Mouse (Mus musculus): ENCODE measurements around the gene Abr. TPM values are rescaled to one million over a fixed set of nuclear protein-coding genes. Genes with fewer than 3 reads are reported as not detected.

Gene Abr
- polyA plus RNA-seq, 1 experiment = 30.6 TPM

- Histone ChIP-seq H3K27ac (ENCODE audit: insufficient read depth, low read length) (no peak overlapping the region), H3K27me3 (ENCODE audit: control insufficient read depth, insufficient read depth, low read length, poor library complexity, severe bottlenecking) (no peaks in the 10 kb centered on the region), H3K4me3 (ENCODE audit: low read depth, low read length) (no peak overlapping the region), H3K36me3 (ENCODE audit: control insufficient read depth, insufficient read depth, low read length, poor library complexity, severe bottlenecking) (no peaks in the 10 kb centered on the region), H3K9ac (ENCODE audit: low read depth, poor library complexity, severe bottlenecking) (no peak overlapping the region), H3K9me3 (replicated peaks; ENCODE audit: control insufficient read depth, insufficient read depth, low read length, poor library complexity, severe bottlenecking) (no peaks in the 10 kb centered on the region), H3K4me1 (ENCODE audit: control insufficient read depth, insufficient read depth, low read length) (no peaks in the 10 kb centered on the region)
- no peak for TF ChIP-seq CTCF (IDR thresholded peaks at IDR 0.05; ENCODE audit: low read depth, low read length)
- TF ChIP-seq EP300 (IDR thresholded peaks at IDR 0.05; ENCODE audit: insufficient read depth, low read depth, low read length) = no peak
- no peak for TF ChIP-seq POLR2A (IDR thresholded peaks at IDR 0.05; ENCODE audit: insufficient read depth, low read length)
Observed at GRCm38 (mm10) chr11:76516951-76517350, 105.2 kb downstream of the Abr start.

GRCm38 (mm10) chr11:76515123-76515522, 107.0 kb downstream of the Abr start:
- no peaks in the 10 kb centered on the region for H3K9me3 ChIP-seq (replicated peaks; ENCODE audit: control insufficient read depth, insufficient read depth, low read length, poor library complexity, severe bottlenecking)
- H3K9ac ChIP-seq (ENCODE audit: low read depth, poor library complexity, severe bottlenecking) = no peak overlapping the region
- TF ChIP-seq CTCF (IDR thresholded peaks at IDR 0.05; ENCODE audit: low read depth, low read length) (no peak), EP300 (IDR thresholded peaks at IDR 0.05; ENCODE audit: insufficient read depth, low read depth, low read length) (no peak), POLR2A (IDR thresholded peaks at IDR 0.05; ENCODE audit: insufficient read depth, low read length) (no peak)
- no peaks in the 10 kb centered on the region for H3K4me1 ChIP-seq (ENCODE audit: control insufficient read depth, insufficient read depth, low read length)
- no peaks in the 10 kb centered on the region for H3K27me3 ChIP-seq (ENCODE audit: control insufficient read depth, insufficient read depth, low read length, poor library complexity, severe bottlenecking)
- no peaks in the 10 kb centered on the region for H3K36me3 ChIP-seq (ENCODE audit: control insufficient read depth, insufficient read depth, low read length, poor library complexity, severe bottlenecking)
- no peak overlapping the region for H3K27ac ChIP-seq (ENCODE audit: insufficient read depth, low read length)
- H3K4me3 ChIP-seq (ENCODE audit: low read depth, low read length) = no peak overlapping the region

GRCm38 (mm10) chr11:76510977-76511376, 111.1 kb downstream of the Abr start:
- Histone ChIP-seq H3K9me3 (replicated peaks; ENCODE audit: control insufficient read depth, insufficient read depth, low read length, poor library complexity, severe bottlenecking) (no peaks in the 10 kb centered on the region), H3K27me3 (ENCODE audit: control insufficient read depth, insufficient read depth, low read length, poor library complexity, severe bottlenecking) (no peaks in the 10 kb centered on the region), H3K9ac (ENCODE audit: low read depth, poor library complexity, severe bottlenecking) (no peak overlapping the region), H3K36me3 (ENCODE audit: control insufficient read depth, insufficient read depth, low read length, poor library complexity, severe bottlenecking) (no peaks in the 10 kb centered on the region), H3K4me1 (ENCODE audit: control insufficient read depth, insufficient read depth, low read length) (no peaks in the 10 kb centered on the region), H3K27ac (ENCODE audit: insufficient read depth, low read length) (no peak overlapping the region), H3K4me3 (ENCODE audit: low read depth, low read length) (no peak overlapping the region)
- TF ChIP-seq CTCF (IDR thresholded peaks at IDR 0.05; ENCODE audit: low read depth, low read length) (peak; percentile 78), EP300 (IDR thresholded peaks at IDR 0.05; ENCODE audit: insufficient read depth, low read depth, low read length) (no peak)

- H3K4me1 ChIP-seq (ENCODE audit: control insufficient read depth, insufficient read depth, low read length) = no peaks in the 10 kb centered on the region
- no peak overlapping the region for H3K27ac ChIP-seq (ENCODE audit: insufficient read depth, low read length)
- H3K9me3 ChIP-seq (replicated peaks; ENCODE audit: control insufficient read depth, insufficient read depth, low read length, poor library complexity, severe bottlenecking) = no peaks in the 10 kb centered on the region
- no peak for TF ChIP-seq EP300 (IDR thresholded peaks at IDR 0.05; ENCODE audit: insufficient read depth, low read depth, low read length)
- TF ChIP-seq CTCF (IDR thresholded peaks at IDR 0.05; ENCODE audit: low read depth, low read length) = no peak
- TF ChIP-seq POLR2A (IDR thresholded peaks at IDR 0.05; ENCODE audit: insufficient read depth, low read length) = no peak
- H3K27me3 ChIP-seq (ENCODE audit: control insufficient read depth, insufficient read depth, low read length, poor library complexity, severe bottlenecking) = no peaks in the 10 kb centered on the region
- no peak overlapping the region; the same call in 1 of the 2 replicates for H3K9ac ChIP-seq (ENCODE audit: low read depth, poor library complexity, severe bottlenecking)
- H3K36me3 ChIP-seq (ENCODE audit: control insufficient read depth, insufficient read depth, low read length, poor library complexity, severe bottlenecking) = no peaks in the 10 kb centered on the region
- no peak overlapping the region for H3K4me3 ChIP-seq (ENCODE audit: low read depth, low read length)
Observed at GRCm38 (mm10) chr11:76509751-76510723, 112.1 kb downstream of the Abr start.

- Histone ChIP-seq H3K36me3 (ENCODE audit: control insufficient read depth, insufficient read depth, low read length, poor library complexity, severe bottlenecking) (no peaks in the 10 kb centered on the region), H3K4me3 (ENCODE audit: low read depth, low read length) (peak overlapping the region; percentile 76), H3K27me3 (ENCODE audit: control insufficient read depth, insufficient read depth, low read length, poor library complexity, severe bottlenecking) (no peaks in the 10 kb centered on the region), H3K4me1 (ENCODE audit: control insufficient read depth, insufficient read depth, low read length) (no peaks in the 10 kb centered on the region), H3K9me3 (replicated peaks; ENCODE audit: control insufficient read depth, insufficient read depth, low read length, poor library complexity, severe bottlenecking) (no peaks in the 10 kb centered on the region), H3K9ac (ENCODE audit: low read depth, poor library complexity, severe bottlenecking) (peak overlapping the region; percentile 60), H3K27ac (ENCODE audit: insufficient read depth, low read length) (no peak overlapping the region)
- TF ChIP-seq POLR2A (IDR thresholded peaks at IDR 0.05; ENCODE audit: insufficient read depth, low read length) (no peak), EP300 (IDR thresholded peaks at IDR 0.05; ENCODE audit: insufficient read depth, low read depth, low read length) (no peak), CTCF (IDR thresholded peaks at IDR 0.05; ENCODE audit: low read depth, low read length) (no peak)
Observed at GRCm38 (mm10) chr11:76508831-76509595, 113.1 kb downstream of the Abr start.
